Mouse (Mus musculus): ENCODE results near the gene Atp6v0a4. TPM values are rescaled to one million over a fixed set of nuclear protein-coding genes. Genes with fewer than 3 reads are reported as not detected.

Gene Atp6v0a4
- polyA plus RNA-seq (2011; ENCODE audit: insufficient read depth, insufficient read length, low replicate concordance, missing spikeins) = not detected in 2 replicates

- H3K27ac ChIP-seq (ENCODE audit: control insufficient read depth, insufficient read depth, low read depth, low read length, poor library complexity) = no peak within 1 kb of the TSS
- TF ChIP-seq POLR2A (IDR thresholded peaks at IDR 0.05; ENCODE audit: borderline replicate concordance, control insufficient read depth, low read depth, low read length) (no peak), CTCF (IDR thresholded peaks at IDR 0.05; ENCODE audit: control insufficient read depth, insufficient read depth, low read length) (no peak)
- 89% methylated on average over 7 of the region's 7 CpGs for WGBS
These were observed at the start of gene Atp6v0a4 for GRCm38 (mm10) chr6:38124207-38124835. Gene Atp6v0a4 (minus strand): TSS chr6:38124586.

GRCm38 (mm10) chr6:38165385-38165784 is 41.0 kb upstream of the Atp6v0a4 start:
- Histone ChIP-seq H3K27ac (ENCODE audit: control insufficient read depth, insufficient read depth, low read depth, low read length, poor library complexity) (no peak overlapping the region), H3K4me3 (replicated peaks; ENCODE audit: control insufficient read depth, low read depth, low read length) (no peak overlapping the region), H3K4me1 (ENCODE audit: control insufficient read depth, insufficient read depth, low read length) (no peaks in the 10 kb centered on the region)
- TF ChIP-seq CTCF (IDR thresholded peaks at IDR 0.05; ENCODE audit: control insufficient read depth, insufficient read depth, low read length) (no peak), POLR2A (IDR thresholded peaks at IDR 0.05; ENCODE audit: borderline replicate concordance, control insufficient read depth, low read depth, low read length) (no peak)
- WGBS = 79% methylated on average over 6 of the region's 6 CpGs

More at GRCm38 (mm10) chr6:38124207-38124835, at the start of gene Atp6v0a4:
- no peak within 1 kb of the TSS for H3K4me3 ChIP-seq (replicated peaks; ENCODE audit: control insufficient read depth, low read depth, low read length)
- H3K4me1 ChIP-seq (ENCODE audit: control insufficient read depth, insufficient read depth, low read length) = no peaks in the 10 kb centered on the region

GRCm38 (mm10) chr6:38164705-38165104 is 40.3 kb upstream of the Atp6v0a4 start:
- TF ChIP-seq POLR2A (IDR thresholded peaks at IDR 0.05; ENCODE audit: borderline replicate concordance, control insufficient read depth, low read depth, low read length) (no peak), CTCF (IDR thresholded peaks at IDR 0.05; ENCODE audit: control insufficient read depth, insufficient read depth, low read length) (no peak)
- H3K4me3 ChIP-seq (replicated peaks; ENCODE audit: control insufficient read depth, low read depth, low read length) = no peak overlapping the region
- H3K27ac ChIP-seq (ENCODE audit: control insufficient read depth, insufficient read depth, low read depth, low read length, poor library complexity) = no peak overlapping the region
- H3K4me1 ChIP-seq (ENCODE audit: control insufficient read depth, insufficient read depth, low read length) = no peaks in the 10 kb centered on the region
- 79% methylated on average over 6 of the region's 6 CpGs for WGBS

GRCm38 (mm10) chr6:38162825-38163504 is 38.6 kb upstream of the Atp6v0a4 start:
- WGBS = 82% methylated on average over 14 of the region's 14 CpGs
- H3K4me1 ChIP-seq (ENCODE audit: control insufficient read depth, insufficient read depth, low read length) = no peaks in the 10 kb centered on the region
- no peak for TF ChIP-seq CTCF (IDR thresholded peaks at IDR 0.05; ENCODE audit: control insufficient read depth, insufficient read depth, low read length)
- no peak for TF ChIP-seq POLR2A (IDR thresholded peaks at IDR 0.05; ENCODE audit: borderline replicate concordance, control insufficient read depth, low read depth, low read length)
- no peak overlapping the region for H3K4me3 ChIP-seq (replicated peaks; ENCODE audit: control insufficient read depth, low read depth, low read length)
- H3K27ac ChIP-seq (ENCODE audit: control insufficient read depth, insufficient read depth, low read depth, low read length, poor library complexity) = no peak overlapping the region

GRCm38 (mm10) chr6:38160556-38160955 is 36.2 kb upstream of the Atp6v0a4 start:
- TF ChIP-seq CTCF (IDR thresholded peaks at IDR 0.05; ENCODE audit: control insufficient read depth, insufficient read depth, low read length) (no peak), POLR2A (IDR thresholded peaks at IDR 0.05; ENCODE audit: borderline replicate concordance, control insufficient read depth, low read depth, low read length) (no peak)
- Histone ChIP-seq H3K27ac (ENCODE audit: control insufficient read depth, insufficient read depth, low read depth, low read length, poor library complexity) (no peak overlapping the region), H3K4me3 (replicated peaks; ENCODE audit: control insufficient read depth, low read depth, low read length) (no peak overlapping the region), H3K4me1 (ENCODE audit: control insufficient read depth, insufficient read depth, low read length) (no peaks in the 10 kb centered on the region)
- WGBS = 53% methylated on average over 2 of the region's 2 CpGs

GRCm38 (mm10) chr6:38160102-38160501 is 35.7 kb upstream of the Atp6v0a4 start:
- no peak overlapping the region for H3K27ac ChIP-seq (ENCODE audit: control insufficient read depth, insufficient read depth, low read depth, low read length, poor library complexity)
- TF ChIP-seq CTCF (IDR thresholded peaks at IDR 0.05; ENCODE audit: control insufficient read depth, insufficient read depth, low read length) (no peak; the same call in 1 of the 2 replicates), POLR2A (IDR thresholded peaks at IDR 0.05; ENCODE audit: borderline replicate concordance, control insufficient read depth, low read depth, low read length) (no peak)
- no peak overlapping the region for H3K4me3 ChIP-seq (replicated peaks; ENCODE audit: control insufficient read depth, low read depth, low read length)
- H3K4me1 ChIP-seq (ENCODE audit: control insufficient read depth, insufficient read depth, low read length) = no peaks in the 10 kb centered on the region
- 10% methylated on average over 3 of the region's 3 CpGs for WGBS

- TF ChIP-seq POLR2A (IDR thresholded peaks at IDR 0.05; ENCODE audit: borderline replicate concordance, control insufficient read depth, low read depth, low read length) (no peak), CTCF (IDR thresholded peaks at IDR 0.05; ENCODE audit: control insufficient read depth, insufficient read depth, low read length) (no peak)
- Histone ChIP-seq H3K4me3 (replicated peaks; ENCODE audit: control insufficient read depth, low read depth, low read length) (no peak overlapping the region), H3K27ac (ENCODE audit: control insufficient read depth, insufficient read depth, low read depth, low read length, poor library complexity) (no peak overlapping the region), H3K4me1 (ENCODE audit: control insufficient read depth, insufficient read depth, low read length) (no peaks in the 10 kb centered on the region)
- WGBS = 69% methylated on average over 4 of the region's 4 CpGs
These were observed 35.2 kb upstream of the Atp6v0a4 start for GRCm38 (mm10) chr6:38159576-38159975.

GRCm38 (mm10) chr6:38157925-38158324 is 33.5 kb upstream of the Atp6v0a4 start:
- Histone ChIP-seq H3K4me3 (replicated peaks; ENCODE audit: control insufficient read depth, low read depth, low read length) (no peak overlapping the region), H3K27ac (ENCODE audit: control insufficient read depth, insufficient read depth, low read depth, low read length, poor library complexity) (no peak overlapping the region), H3K4me1 (ENCODE audit: control insufficient read depth, insufficient read depth, low read length) (no peaks in the 10 kb centered on the region)
- 87% methylated on average over 16 of the region's 16 CpGs for WGBS
- TF ChIP-seq CTCF (IDR thresholded peaks at IDR 0.05; ENCODE audit: control insufficient read depth, insufficient read depth, low read length) (no peak), POLR2A (IDR thresholded peaks at IDR 0.05; ENCODE audit: borderline replicate concordance, control insufficient read depth, low read depth, low read length) (no peak)
